Mouse (Mus musculus): ENCODE measurements around the gene Rsf1. TPM values are rescaled to one million over a fixed set of nuclear protein-coding genes. Genes with fewer than 3 reads are reported as not detected.
A peak's percentile ranks its signal among the peaks of the same experiment; 100 is the strongest.

Gene Rsf1
- 38.0 TPM in 2 replicates for polyA plus RNA-seq (2016; fragmentation: Nextera tagmentation; extraction: Ambion mirVana)

GRCm38 (mm10) chr7:97579067-97579975 is at the start of gene Rsf1, which contains the start of gene Aamdc:
TSS of gene Rsf1 (plus strand) at chr7:97579889.
TSS of gene Aamdc (minus strand) at chr7:97579497.
- Histone ChIP-seq H3K36me3 (replicated peaks) (no peaks in the 10 kb centered on the region; the same call in 1 of the 2 replicates), H3K9ac (peak within 1 kb of the TSS; percentile 99), H3K4me3 (replicated peaks) (peak within 1 kb of the TSS; percentile 99), H3K4me2 (peak within 1 kb of the TSS; percentile 85), H3K27me3 (no peaks in the 10 kb centered on the region), H3K4me1 (peaks cover 11% of the 10 kb centered on the region), H3K27ac (peak within 1 kb of the TSS; percentile 99), H3K9me3 (no peaks in the 10 kb centered on the region)
- under 1% methylated on average over 54 of the region's 68 CpGs for WGBS
- peak; percentile 96 for ATAC-seq (ENCODE audit: low FRiP score)

GRCm38 (mm10) chr7:97535531-97535930 is 44.2 kb upstream of the Rsf1 start:
- H3K27me3 ChIP-seq, result no peaks in the 10 kb centered on the region
- no peak for ATAC-seq (ENCODE audit: low FRiP score)
- H3K9ac ChIP-seq, result no peak overlapping the region
- H3K27ac ChIP-seq, result no peak overlapping the region
- H3K4me3 ChIP-seq (replicated peaks), result no peak overlapping the region
- H3K4me1 ChIP-seq, result no peaks in the 10 kb centered on the region
- no peaks in the 10 kb centered on the region for H3K9me3 ChIP-seq
- no peak overlapping the region for H3K4me2 ChIP-seq
- H3K36me3 ChIP-seq (replicated peaks), result peaks cover 92% of the 10 kb centered on the region
- whole genome bisulfite sequencing, result 83% methylated on average over 5 of the region's 5 CpGs

- ATAC-seq (ENCODE audit: low FRiP score), result no peak
- Histone ChIP-seq H3K27ac (no peak overlapping the region), H3K27me3 (no peaks in the 10 kb centered on the region), H3K4me1 (no peaks in the 10 kb centered on the region), H3K9ac (no peak overlapping the region), H3K4me2 (no peak overlapping the region), H3K9me3 (no peaks in the 10 kb centered on the region), H3K36me3 (replicated peaks) (peaks cover 92% of the 10 kb centered on the region), H3K4me3 (replicated peaks) (no peak overlapping the region)
- 90% methylated on average over 5 of the region's 5 CpGs for WGBS
These were observed 43.1 kb upstream of the Rsf1 start for GRCm38 (mm10) chr7:97536571-97536970.

- Histone ChIP-seq H3K4me3 (replicated peaks) (no peak overlapping the region), H3K36me3 (replicated peaks) (peaks cover 25% of the 10 kb centered on the region), H3K4me1 (no peaks in the 10 kb centered on the region), H3K27me3 (no peaks in the 10 kb centered on the region), H3K9ac (no peak overlapping the region), H3K4me2 (no peak overlapping the region), H3K9me3 (no peaks in the 10 kb centered on the region), H3K27ac (no peak overlapping the region)
- 100% methylated on average over 2 of the region's 2 CpGs for WGBS
- no peak for ATAC-seq (ENCODE audit: low FRiP score)
These were observed 33.2 kb upstream of the Rsf1 start for GRCm38 (mm10) chr7:97546462-97546861.

GRCm38 (mm10) chr7:97549301-97549700 is 30.4 kb upstream of the Rsf1 start:
- Histone ChIP-seq H3K9ac (no peak overlapping the region), H3K4me2 (no peak overlapping the region), H3K9me3 (no peaks in the 10 kb centered on the region), H3K4me3 (replicated peaks) (no peak overlapping the region), H3K36me3 (replicated peaks) (no peaks in the 10 kb centered on the region; the same call in 1 of the 2 replicates), H3K4me1 (no peaks in the 10 kb centered on the region), H3K27ac (no peak overlapping the region), H3K27me3 (no peaks in the 10 kb centered on the region)
- ATAC-seq (ENCODE audit: low FRiP score), result no peak
- WGBS, result 95% methylated on average over 10 of the region's 10 CpGs

GRCm38 (mm10) chr7:97550673-97551072 is 29.0 kb upstream of the Rsf1 start:
- WGBS, result 92% methylated on average over 9 of the region's 9 CpGs
- Histone ChIP-seq H3K4me1 (no peaks in the 10 kb centered on the region), H3K9me3 (no peaks in the 10 kb centered on the region), H3K9ac (no peak overlapping the region), H3K4me2 (no peak overlapping the region), H3K4me3 (replicated peaks) (no peak overlapping the region), H3K27me3 (no peaks in the 10 kb centered on the region), H3K36me3 (replicated peaks) (no peaks in the 10 kb centered on the region; the same call in 1 of the 2 replicates), H3K27ac (no peak overlapping the region)
- no peak for ATAC-seq (ENCODE audit: low FRiP score)

- WGBS, result 85% methylated on average over 2 of the region's 2 CpGs
- ATAC-seq (ENCODE audit: low FRiP score), result no peak
- no peaks in the 10 kb centered on the region; the same call in 1 of the 2 replicates for H3K36me3 ChIP-seq (replicated peaks)
- no peaks in the 10 kb centered on the region for H3K9me3 ChIP-seq
- no peak overlapping the region for H3K4me2 ChIP-seq
- no peak overlapping the region for H3K4me3 ChIP-seq (replicated peaks)
- H3K27me3 ChIP-seq, result no peaks in the 10 kb centered on the region
- H3K9ac ChIP-seq, result no peak overlapping the region
- H3K27ac ChIP-seq, result no peak overlapping the region
- H3K4me1 ChIP-seq, result no peaks in the 10 kb centered on the region
These were observed 16.1 kb upstream of the Rsf1 start for GRCm38 (mm10) chr7:97563576-97563975.

GRCm38 (mm10) chr7:97569372-97569771 is 10.3 kb upstream of the Rsf1 start:
- 81% methylated on average over 4 of the region's 4 CpGs for WGBS
- Histone ChIP-seq H3K4me1 (no peaks in the 10 kb centered on the region), H3K36me3 (replicated peaks) (no peaks in the 10 kb centered on the region; the same call in 1 of the 2 replicates), H3K27ac (no peak overlapping the region), H3K4me2 (no peak overlapping the region), H3K9me3 (no peaks in the 10 kb centered on the region), H3K27me3 (no peaks in the 10 kb centered on the region), H3K9ac (no peak overlapping the region), H3K4me3 (replicated peaks) (no peak overlapping the region)
- no peak for ATAC-seq (ENCODE audit: low FRiP score)

GRCm38 (mm10) chr7:97570389-97570788 is 9.3 kb upstream of the Rsf1 start:
- 93% methylated on average over 1 of the region's 1 CpGs for WGBS
- H3K27me3 ChIP-seq, result no peaks in the 10 kb centered on the region
- H3K9ac ChIP-seq, result no peak overlapping the region
- H3K36me3 ChIP-seq (replicated peaks), result no peaks in the 10 kb centered on the region; the same call in 1 of the 2 replicates
- no peak overlapping the region for H3K4me2 ChIP-seq
- ATAC-seq (ENCODE audit: low FRiP score), result no peak
- no peaks in the 10 kb centered on the region for H3K9me3 ChIP-seq
- H3K27ac ChIP-seq, result no peak overlapping the region
- H3K4me1 ChIP-seq, result no peaks in the 10 kb centered on the region
- no peak overlapping the region for H3K4me3 ChIP-seq (replicated peaks)

- H3K4me3 ChIP-seq (replicated peaks), result peak overlapping the region; percentile 99
- no peak for ATAC-seq (ENCODE audit: low FRiP score)
- H3K27me3 ChIP-seq, result no peaks in the 10 kb centered on the region
- no peaks in the 10 kb centered on the region; the same call in 1 of the 2 replicates for H3K36me3 ChIP-seq (replicated peaks)
- peaks cover 11% of the 10 kb centered on the region for H3K4me1 ChIP-seq
- no peaks in the 10 kb centered on the region for H3K9me3 ChIP-seq
- H3K9ac ChIP-seq, result peak overlapping the region; percentile 99
- 32% methylated on average over 8 of the region's 8 CpGs for WGBS
- H3K27ac ChIP-seq, result no peak overlapping the region; the same call in 1 of the 2 replicates
- H3K4me2 ChIP-seq, result peak overlapping the region; percentile 85
These were observed 1.2 kb upstream of the Rsf1 start for GRCm38 (mm10) chr7:97578361-97579066.

- H3K4me1 ChIP-seq, result peaks cover 11% of the 10 kb centered on the region
- no peaks in the 10 kb centered on the region for H3K27me3 ChIP-seq
- peak overlapping the region; percentile 99 for H3K4me3 ChIP-seq (replicated peaks)
- peak overlapping the region; percentile 99 for H3K9ac ChIP-seq
- no peaks in the 10 kb centered on the region for H3K36me3 ChIP-seq (replicated peaks)
- under 1% methylated on average over 57 of the region's 65 CpGs for WGBS
- peak overlapping the region; percentile 99 for H3K27ac ChIP-seq
- no peaks in the 10 kb centered on the region for H3K9me3 ChIP-seq
- H3K4me2 ChIP-seq, result peak overlapping the region; percentile 85
- ATAC-seq (ENCODE audit: low FRiP score), result peak; percentile 56
These were observed 520 bp downstream of the Rsf1 start for GRCm38 (mm10) chr7:97579976-97580842.
